Mouse (Mus musculus) ES-E14 (cell line): ENCODE measurements around the gene Slc16a2. TPM values are rescaled to one million over a fixed set of nuclear protein-coding genes. Genes with fewer than 3 reads are reported as not detected.

ENCODE experiments used
- DNase-seq: peaks from one replicate; pipeline ENCODE4 v3.0.0-alpha.2; 2013; ENCODE audit warnings: low read depth, low spot score
- H3K27ac ChIP-seq: 2 replicates; pipeline ENCODE4 v1.5.1; 2012; ENCODE audit warnings: low read depth, mild to moderate bottlenecking, low read length, moderate library complexity, mixed read lengths; ENCODE audit not compliant: poor library complexity, insufficient read depth, severe bottlenecking
- H3K36me3 ChIP-seq: 2 replicates; pipeline ENCODE4 v1.6.1; 2012; ENCODE audit warnings: mild to moderate bottlenecking, low read length, moderate library complexity, mixed read lengths; ENCODE audit not compliant: control insufficient read depth, poor library complexity, insufficient read depth, severe bottlenecking
- H3K4me1 ChIP-seq, 2 experiments: fragments of 150-350 bp in 1 of 2; sonication (generic) in 1 of 2; 2 replicates each; pipeline ENCODE4 v1.6.1; 2012; ENCODE audit warnings: low read length in 2 of 2, mild to moderate bottlenecking in 1 of 2, mixed read lengths in 1 of 2; ENCODE audit not compliant: control insufficient read depth in 2 of 2, insufficient read depth in 2 of 2, poor library complexity in 1 of 2
- H3K4me3 ChIP-seq, 2 experiments: fragments of 150-350 bp in 1 of 2; sonication (generic) in 1 of 2; 2 replicates each; pipeline ENCODE4 v1.5.1; 2012; ENCODE audit warnings: low read length in 2 of 2, low read depth in 1 of 2, mild to moderate bottlenecking in 1 of 2, mixed read lengths in 1 of 2; ENCODE audit not compliant: insufficient read depth in 1 of 2, poor library complexity in 1 of 2, severe bottlenecking in 1 of 2
- H3K9ac ChIP-seq: 2 replicates; pipeline ENCODE4 v1.6.1; 2012; ENCODE audit warnings: low read depth, mild to moderate bottlenecking, low read length, mixed read lengths; ENCODE audit not compliant: poor library complexity, insufficient read depth, severe bottlenecking
- H3K9me3 ChIP-seq: fragments of 150-350 bp; sonication (generic); 2 replicates; pipeline ENCODE4 v1.6.1; 2012; ENCODE audit warnings: low read depth, mild to moderate bottlenecking, low read length; ENCODE audit not compliant: control insufficient read depth, insufficient read depth
- CHD2 ChIP-seq: IDR thresholded peaks from 2 replicates; pipeline ENCODE4 v1.6.1; 2014; ENCODE audit warnings: mild to moderate bottlenecking, low read depth, low read length, inconsistent platforms
- HCFC1 ChIP-seq: IDR thresholded peaks from 2 replicates; pipeline ENCODE4 v1.6.1; 2012; ENCODE audit warnings: low read length, inconsistent platforms, borderline replicate concordance; ENCODE audit not compliant: insufficient read depth
- MAFK ChIP-seq: IDR thresholded peaks from 2 replicates; pipeline ENCODE4 v1.6.1; 2014; ENCODE audit warnings: mild to moderate bottlenecking, low read depth, low read length, inconsistent platforms; ENCODE audit not compliant: insufficient read depth
- ZC3H11A ChIP-seq: IDR thresholded peaks from 2 replicates; pipeline ENCODE4 v1.6.1; 2012; ENCODE audit warnings: low read depth, mild to moderate bottlenecking, inconsistent platforms, low read length, borderline replicate concordance
- ZNF384 ChIP-seq: IDR thresholded peaks from 2 replicates; pipeline ENCODE4 v1.6.1; 2012; ENCODE audit warnings: low read depth, low read length, inconsistent platforms
- in situ Hi-C, 2 experiments: fragments of 600-800 bp; cut with MboI; formaldehyde crosslinking; loops; one replicate each; pipeline ENCODE4 v1.15.1; 2025; ENCODE audit warnings: low sequenced_read_pairs in 2 of 2, inconsistent platforms in 1 of 2; ENCODE audit not compliant: unreplicated experiment in 2 of 2
- total RNA-seq: library from RNA; depleted of rRNA; stranded (reverse); fragments of 300-350 nt; gene quantifications from 2 replicates; pipeline ENCODE4 v1.2.3, GENCODE M21; 2012

The Slc16a2 gene
- total RNA-seq, 1 experiment: 1.5 TPM

- Histone ChIP-seq H3K4me1 (no peaks in the 10 kb centered on the region), H3K9me3 (no peaks in the 10 kb centered on the region), H3K4me3 (no peak overlapping the region), H3K27ac (no peak overlapping the region), H3K36me3 (no peaks in the 10 kb centered on the region), H3K9ac (no peak overlapping the region)
- TF ChIP-seq CHD2: no peak
- no peak for TF ChIP-seq ZNF384
- TF ChIP-seq ZC3H11A: no peak
- no peak for TF ChIP-seq MAFK
- TF ChIP-seq HCFC1: no peak
- in situ Hi-C loops: no loop called here
- DNase-seq: no peak
These were observed 112.1 kb downstream of the Slc16a2 start for GRCm38 (mm10) chrX:103709671-103710070.

DNA sequence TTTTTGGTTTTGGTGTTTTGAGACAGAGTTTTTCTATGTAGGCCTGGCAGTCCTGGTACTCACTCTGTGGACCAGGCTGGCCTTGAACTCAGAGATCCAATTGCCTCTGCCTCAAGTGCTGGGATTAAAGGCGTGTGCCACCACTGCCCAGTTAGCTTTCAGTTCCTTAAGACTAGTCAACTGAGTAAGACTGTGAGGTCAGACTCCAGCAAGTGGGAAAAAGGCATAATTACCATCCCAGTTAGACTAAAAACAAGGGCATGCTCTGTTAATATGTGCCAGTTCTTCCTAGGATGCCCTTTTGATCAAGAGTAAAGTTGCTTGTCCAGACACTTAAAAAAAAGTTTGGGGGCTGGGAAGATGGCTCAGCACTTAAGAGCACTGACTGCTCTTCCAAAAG is 113.2 kb downstream of the Slc16a2 start:
- Histone ChIP-seq H3K27ac (no peak overlapping the region), H3K9ac (no peak overlapping the region), H3K4me1 (no peaks in the 10 kb centered on the region), H3K36me3 (no peaks in the 10 kb centered on the region), H3K9me3 (no peaks in the 10 kb centered on the region), H3K4me3 (no peak overlapping the region)
- TF ChIP-seq CHD2: no peak
- no peak for TF ChIP-seq HCFC1
- TF ChIP-seq ZC3H11A: no peak
- no peak for TF ChIP-seq ZNF384
- TF ChIP-seq MAFK: no peak
- in situ Hi-C loops: no loop called here
- no peak for DNase-seq

DNA sequence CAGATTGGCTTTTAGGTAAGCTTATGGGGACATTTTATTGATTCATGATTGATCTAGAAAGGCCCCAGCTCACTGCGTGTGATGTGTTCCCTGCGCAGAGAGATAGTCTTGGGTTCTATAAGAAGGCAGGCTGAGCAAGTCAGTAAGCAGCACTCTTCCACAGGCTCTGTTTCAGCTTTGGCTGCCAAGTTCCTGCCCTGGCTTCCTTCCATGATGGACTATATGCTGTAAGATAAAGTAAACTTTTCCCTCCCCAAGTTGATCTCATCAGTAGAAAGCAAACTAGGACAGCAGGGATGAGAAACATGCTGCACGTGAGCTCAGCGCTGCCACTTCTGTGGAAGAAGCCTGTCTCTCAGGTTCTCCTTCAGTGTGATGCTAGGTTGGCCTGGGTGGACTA is 117.2 kb downstream of the Slc16a2 start:
- Histone ChIP-seq H3K36me3 (no peaks in the 10 kb centered on the region), H3K9me3 (no peaks in the 10 kb centered on the region), H3K9ac (no peak overlapping the region), H3K4me3 (no peak overlapping the region), H3K27ac (no peak overlapping the region), H3K4me1 (no peaks in the 10 kb centered on the region)
- in situ Hi-C loops: no loop called here
- DNase-seq: no peak
- no peak for TF ChIP-seq HCFC1
- TF ChIP-seq ZNF384: no peak
- TF ChIP-seq MAFK: no peak
- TF ChIP-seq CHD2: no peak
- no peak for TF ChIP-seq ZC3H11A

DNA sequence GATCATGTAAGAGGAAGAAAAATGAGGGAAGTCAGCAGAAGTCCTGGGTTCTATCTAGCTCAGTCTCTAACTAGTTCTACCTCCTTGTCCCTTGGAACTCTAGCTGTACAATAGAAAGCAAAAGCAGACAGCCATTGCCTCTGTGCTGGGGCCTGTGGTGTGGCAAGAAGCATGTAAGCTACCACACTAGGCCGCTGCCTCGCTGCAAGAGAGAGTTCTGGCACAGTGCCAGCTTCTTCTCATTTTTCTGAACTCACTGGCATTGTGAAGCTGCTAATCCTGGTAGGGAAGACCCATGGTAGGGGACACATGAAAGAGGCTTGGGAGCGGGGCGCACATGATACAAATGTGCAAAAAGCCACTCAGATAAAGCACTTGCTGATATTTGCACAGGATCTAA is 117.8 kb downstream of the Slc16a2 start:
- Histone ChIP-seq H3K9me3 (no peaks in the 10 kb centered on the region), H3K27ac (no peak overlapping the region), H3K9ac (no peak overlapping the region), H3K4me3 (no peak overlapping the region), H3K36me3 (no peaks in the 10 kb centered on the region), H3K4me1 (no peaks in the 10 kb centered on the region)
- no peak for DNase-seq
- TF ChIP-seq ZC3H11A (no peak), CHD2 (no peak), MAFK (no peak)
- in situ Hi-C loops: no loop called here

DNA sequence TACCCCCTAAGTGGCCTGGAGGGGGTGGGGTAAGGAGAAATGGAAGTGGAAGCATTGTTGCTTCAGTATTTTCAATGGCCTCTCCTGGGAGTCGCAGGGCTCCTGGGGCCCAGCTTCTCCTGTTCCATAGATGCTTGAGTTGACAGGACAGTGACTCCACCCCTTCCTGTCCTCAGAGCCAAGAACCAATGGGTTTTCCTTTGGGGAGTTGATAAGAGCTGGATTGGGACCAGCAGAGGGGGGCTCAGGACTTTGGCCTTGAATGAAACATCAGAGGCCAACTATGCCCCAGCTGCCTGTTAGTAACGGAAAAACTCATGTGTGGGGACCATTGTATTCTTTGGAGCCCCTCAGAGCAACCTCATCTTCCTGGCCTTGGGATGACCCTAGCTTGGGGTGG is 124.0 kb downstream of the Slc16a2 start:
- Histone ChIP-seq H3K9ac (no peak overlapping the region), H3K27ac (no peak overlapping the region), H3K4me1 (peaks cover 0 to 2% of the 10 kb centered on the region in 2 experiments; a peak in 1 of 4 replicates), H3K9me3 (no peaks in the 10 kb centered on the region), H3K36me3 (no peaks in the 10 kb centered on the region), H3K4me3 (no peak overlapping the region)
- in situ Hi-C loops: no loop called here
- DNase-seq: no peak
- TF ChIP-seq ZNF384: no peak
- no peak for TF ChIP-seq CHD2
- TF ChIP-seq ZC3H11A: no peak
- TF ChIP-seq MAFK: no peak
- no peak for TF ChIP-seq HCFC1
